Mouse (Mus musculus): ENCODE results near the gene Zdhhc5. TPM values are rescaled to one million over a fixed set of nuclear protein-coding genes. Genes with fewer than 3 reads are reported as not detected.

Gene Zdhhc5
- polyA plus RNA-seq, 1 experiment from 2014 or later = 15.2 TPM

DNA sequence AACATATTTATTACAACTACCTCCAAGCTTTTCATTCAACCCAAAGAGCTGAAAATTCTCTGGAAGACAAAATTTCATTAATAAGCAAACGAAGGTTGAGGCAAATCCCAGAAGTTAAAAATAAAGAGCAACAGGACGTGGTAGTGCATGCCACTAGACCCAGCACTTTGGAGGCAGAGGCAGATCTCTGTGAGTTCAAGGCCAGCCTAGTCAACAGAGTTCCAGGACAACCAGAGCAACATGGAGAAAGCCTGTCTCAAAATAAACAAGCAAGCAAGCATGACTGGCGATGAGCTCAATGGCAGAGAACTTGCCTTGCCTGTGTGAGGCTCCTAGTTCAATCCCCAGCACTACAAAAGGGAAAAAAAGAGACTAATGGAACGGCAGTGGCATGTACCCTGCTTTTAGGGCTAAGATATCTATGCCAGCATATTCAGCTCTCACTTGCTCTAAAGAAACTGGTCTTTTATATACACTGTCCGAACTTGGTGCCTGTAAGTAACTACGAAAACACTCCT lies 67.9 kb downstream of the Zdhhc5 start:
- no peak for ATAC-seq
- Histone ChIP-seq H3K4me1 (ENCODE audit: control insufficient read depth, insufficient read depth, low read depth, low read length) (peaks cover 9% of the 10 kb centered on the region), H3K27me3 (replicated peaks; ENCODE audit: control insufficient read depth, insufficient read depth, low read length) (no peaks in the 10 kb centered on the region), H3K4me2 (ENCODE audit: low read length) (peak overlapping the region; percentile 75), H3K9ac (ENCODE audit: low read depth, low read length) (no peak overlapping the region), H3K4me3 (ENCODE audit: low read length) (peak overlapping the region; percentile 64), H3K9me3 (ENCODE audit: control insufficient read depth, low read length) (no peaks in the 10 kb centered on the region), H3K36me3 (ENCODE audit: control insufficient read depth, insufficient read depth, low read length) (no peaks in the 10 kb centered on the region), H3K27ac (ENCODE audit: low read depth, low read length) (no peak overlapping the region)
- WGBS = 93% methylated on average over 6 of the region's 6 CpGs

DNA sequence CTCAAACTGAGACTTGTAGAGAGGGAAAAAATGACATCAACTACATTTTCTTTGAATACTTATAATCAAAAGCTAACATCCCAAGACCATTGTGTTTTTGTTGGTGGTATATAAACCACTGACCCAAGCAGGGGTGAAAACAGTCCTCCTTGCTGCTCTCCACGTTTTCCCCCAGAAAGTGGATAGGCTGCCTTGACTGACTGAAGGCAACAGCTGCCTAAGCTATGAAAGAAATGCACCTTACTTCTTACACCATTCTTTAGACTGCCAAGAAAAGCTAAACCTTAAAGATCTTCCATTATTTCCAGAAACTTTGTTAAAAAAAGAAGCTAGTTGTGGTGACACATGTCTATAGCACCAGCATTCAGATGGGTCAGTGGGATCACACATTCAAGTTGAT lies 68.8 kb downstream of the Zdhhc5 start:
- Histone ChIP-seq H3K36me3 (ENCODE audit: control insufficient read depth, insufficient read depth, low read length) (no peaks in the 10 kb centered on the region), H3K4me2 (ENCODE audit: low read length) (no peak overlapping the region; the same call in 1 of the 2 replicates), H3K9me3 (ENCODE audit: control insufficient read depth, low read length) (no peaks in the 10 kb centered on the region), H3K27ac (ENCODE audit: low read depth, low read length) (no peak overlapping the region), H3K4me3 (ENCODE audit: low read length) (no peak overlapping the region), H3K27me3 (replicated peaks; ENCODE audit: control insufficient read depth, insufficient read depth, low read length) (no peaks in the 10 kb centered on the region), H3K9ac (ENCODE audit: low read depth, low read length) (no peak overlapping the region), H3K4me1 (ENCODE audit: control insufficient read depth, insufficient read depth, low read depth, low read length) (peaks cover 9% of the 10 kb centered on the region)
- WGBS = 86% methylated on average over 1 of the region's 1 CpGs
- ATAC-seq = no peak

DNA sequence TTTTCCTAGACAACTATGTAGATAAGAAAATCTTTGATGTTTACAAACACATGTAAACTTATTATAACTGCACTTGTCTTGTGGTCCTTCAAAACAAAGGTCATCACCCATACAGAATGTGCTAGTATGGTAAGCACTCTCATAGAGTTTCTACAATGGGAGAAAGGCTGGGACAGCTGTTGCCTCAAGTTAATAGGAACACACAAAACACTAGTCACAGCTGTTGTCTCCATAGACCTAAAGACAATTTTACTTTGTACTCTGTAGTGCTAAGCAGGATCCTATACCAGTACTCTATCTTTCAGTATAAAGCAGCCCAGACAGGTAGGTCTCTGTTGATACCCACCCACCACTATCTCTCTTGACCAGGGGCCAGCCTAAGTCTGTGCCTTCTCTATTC lies 74.1 kb downstream of the Zdhhc5 start:
- H3K4me1 ChIP-seq (ENCODE audit: control insufficient read depth, insufficient read depth, low read depth, low read length) = peaks cover 21% of the 10 kb centered on the region
- H3K27ac ChIP-seq (ENCODE audit: low read depth, low read length) = no peak overlapping the region
- H3K9me3 ChIP-seq (ENCODE audit: control insufficient read depth, low read length) = no peaks in the 10 kb centered on the region
- H3K4me2 ChIP-seq (ENCODE audit: low read length) = no peak overlapping the region
- ATAC-seq = no peak
- no peaks in the 10 kb centered on the region for H3K27me3 ChIP-seq (replicated peaks; ENCODE audit: control insufficient read depth, insufficient read depth, low read length)
- H3K36me3 ChIP-seq (ENCODE audit: control insufficient read depth, insufficient read depth, low read length) = no peaks in the 10 kb centered on the region
- H3K9ac ChIP-seq (ENCODE audit: low read depth, low read length) = no peak overlapping the region
- H3K4me3 ChIP-seq (ENCODE audit: low read length) = no peak overlapping the region

DNA sequence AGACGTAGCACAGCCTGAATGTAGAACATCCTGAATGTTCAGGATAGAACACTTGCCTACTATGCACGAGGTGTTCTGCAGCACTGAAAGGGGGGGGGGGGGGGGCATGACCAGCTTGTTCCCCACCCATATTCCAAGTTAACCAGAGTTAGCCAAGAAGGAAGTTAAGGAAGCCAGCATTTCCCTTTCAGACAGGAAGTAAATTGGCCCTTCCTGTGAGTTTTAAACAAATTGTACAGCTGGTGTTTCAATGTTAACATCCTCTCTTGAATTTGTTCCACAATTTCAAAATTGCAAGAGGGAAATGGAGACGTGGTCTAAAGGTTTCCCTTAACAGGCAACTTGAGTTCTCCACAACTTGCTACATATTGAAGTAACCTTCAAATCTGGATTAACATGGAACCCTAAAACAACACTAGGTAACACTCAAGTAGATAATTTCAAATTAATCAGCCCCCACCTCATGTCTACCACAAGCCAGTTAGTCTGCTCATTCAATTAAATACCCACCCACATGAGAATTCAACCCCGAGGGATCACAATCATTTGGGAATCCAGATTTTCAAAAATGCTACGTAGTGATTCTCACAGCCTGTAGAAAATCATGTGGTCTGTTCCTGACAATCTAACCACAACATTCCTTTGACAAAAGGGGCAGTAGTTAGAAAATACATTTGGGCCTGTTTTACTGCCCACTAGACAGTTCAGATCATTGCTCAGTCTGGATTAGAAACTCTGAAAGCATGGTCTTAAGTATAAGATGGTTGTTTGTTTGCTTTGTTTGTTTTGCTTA lies 76.4 kb downstream of the Zdhhc5 start:
- Histone ChIP-seq H3K4me1 (ENCODE audit: control insufficient read depth, insufficient read depth, low read depth, low read length) (peaks cover 33% of the 10 kb centered on the region), H3K9me3 (ENCODE audit: control insufficient read depth, low read length) (no peaks in the 10 kb centered on the region), H3K9ac (ENCODE audit: low read depth, low read length) (no peak overlapping the region), H3K27ac (ENCODE audit: low read depth, low read length) (no peak overlapping the region), H3K4me3 (ENCODE audit: low read length) (no peak overlapping the region), H3K4me2 (ENCODE audit: low read length) (no peak overlapping the region), H3K36me3 (ENCODE audit: control insufficient read depth, insufficient read depth, low read length) (no peaks in the 10 kb centered on the region), H3K27me3 (replicated peaks; ENCODE audit: control insufficient read depth, insufficient read depth, low read length) (no peaks in the 10 kb centered on the region)
- no peak for ATAC-seq
- WGBS = 64% methylated on average over 5 of the region's 5 CpGs

MicroRNA genes within 50 kb of the gene (microRNA counts, 519-probe panel; counts per million panel counts)
- microRNA mmu-miR-130a = 4,207 counts per million, percentile 98 among the panel's probes with 10 or more counts

Small RNA genes within 50 kb of the gene (microRNA-seq; reads per million reads assigned to microRNA genes)
- 25,227 reads per million, percentile 98 among the genes with 10 or more reads in this experiment for gene Mir130a

Other genes starting within 250 kb of the Zdhhc5 start
- 18.7 and 19.1 TPM in 2 replicates for gene Tfpi, start 238.4 kb downstream of the Zdhhc5 start, polyA plus RNA-seq (2015; fragmentation: Nextera tagmentation; extraction: Ambion mirVana)
- 24.4 and 31.8 TPM in 2 replicates for gene Ctnnd1, start 64.4 kb downstream of the Zdhhc5 start, polyA plus RNA-seq (2015; fragmentation: Nextera tagmentation; extraction: Ambion mirVana)
- gene Btbd18, start 56.1 kb downstream of the Zdhhc5 start, polyA plus RNA-seq (2015; fragmentation: Nextera tagmentation; extraction: Ambion mirVana) = 0.26 and 0.44 TPM in 2 replicates
- 184 and 198 TPM in 2 replicates for gene Selenoh, start 44.4 kb downstream of the Zdhhc5 start, polyA plus RNA-seq (2015; fragmentation: Nextera tagmentation; extraction: Ambion mirVana)
- not detected in 2 replicates for gene Gm28635, start 37.1 kb downstream of the Zdhhc5 start, polyA plus RNA-seq (2015; fragmentation: Nextera tagmentation; extraction: Ambion mirVana)
- 50.7 and 51.3 TPM in 2 replicates for gene Med19, start 36.8 kb downstream of the Zdhhc5 start, polyA plus RNA-seq (2015; fragmentation: Nextera tagmentation; extraction: Ambion mirVana)
- gene Tmx2, start 36.0 kb downstream of the Zdhhc5 start, polyA plus RNA-seq (2015; fragmentation: Nextera tagmentation; extraction: Ambion mirVana) = 342 and 364 TPM in 2 replicates
- 18.7 and 20.5 TPM in 2 replicates for gene Clp1, start 12.2 kb upstream of the Zdhhc5 start, polyA plus RNA-seq (2015; fragmentation: Nextera tagmentation; extraction: Ambion mirVana)
- 16.9 and 19.9 TPM in 2 replicates for gene Ypel4, start 18.9 kb upstream of the Zdhhc5 start, polyA plus RNA-seq (2015; fragmentation: Nextera tagmentation; extraction: Ambion mirVana)
- 4.9 and 6.7 TPM in 2 replicates for gene Gm19426, start 28.5 kb upstream of the Zdhhc5 start, polyA plus RNA-seq (2015; fragmentation: Nextera tagmentation; extraction: Ambion mirVana)
- gene Serping1, start 60.3 kb upstream of the Zdhhc5 start, polyA plus RNA-seq (2015; fragmentation: Nextera tagmentation; extraction: Ambion mirVana) = 40.8 and 42.3 TPM in 2 replicates
- 26.1 and 27.8 TPM in 2 replicates for gene Ube2l6, start 83.6 kb upstream of the Zdhhc5 start, polyA plus RNA-seq (2015; fragmentation: Nextera tagmentation; extraction: Ambion mirVana)
- gene Smtnl1, start 107.5 kb upstream of the Zdhhc5 start, polyA plus RNA-seq (2015; fragmentation: Nextera tagmentation; extraction: Ambion mirVana) = not detected in 2 replicates
- gene Timm10, start 111.8 kb upstream of the Zdhhc5 start, polyA plus RNA-seq (2015; fragmentation: Nextera tagmentation; extraction: Ambion mirVana) = 76.5 and 83.2 TPM in 2 replicates
- 1.5 and 1.6 TPM in 2 replicates for gene Slc43a1, start 123.7 kb upstream of the Zdhhc5 start, polyA plus RNA-seq (2015; fragmentation: Nextera tagmentation; extraction: Ambion mirVana)
- 3.0 and 4.5 TPM in 2 replicates for gene Rtn4rl2, start 171.5 kb upstream of the Zdhhc5 start, polyA plus RNA-seq (2015; fragmentation: Nextera tagmentation; extraction: Ambion mirVana)
- 5.4 and 5.7 TPM in 2 replicates for gene Slc43a3, start 221.4 kb upstream of the Zdhhc5 start, polyA plus RNA-seq (2015; fragmentation: Nextera tagmentation; extraction: Ambion mirVana)